Mouse (Mus musculus): ENCODE measurements at regions not wholly inside any gene's neighbourhood (a gene's known extent, or its start where the extent isn't known, plus 50 kb on each side); places are given as distances from the start of the nearest gene placed in this dataset.

- DNase-seq (ENCODE audit: low spot score) (no peak), ATAC-seq (no peak)
- Histone ChIP-seq H3K4me2 (ENCODE audit: low read length) (no peak overlapping the region), H3K27ac (ENCODE audit: low read depth, low read length) (no peak overlapping the region), H3K4me3 (ENCODE audit: low read depth, low read length) (no peak overlapping the region), H3K4me1 (ENCODE audit: control insufficient read depth, insufficient read depth, low read length) (no peaks in the 10 kb centered on the region), H3K9me3 (replicated peaks; ENCODE audit: control insufficient read depth, low read length) (no peaks in the 10 kb centered on the region), H3K36me3 (ENCODE audit: control insufficient read depth, insufficient read depth, low read length) (no peaks in the 10 kb centered on the region), H3K9ac (ENCODE audit: low read length) (no peak overlapping the region), H3K27me3 (replicated peaks; ENCODE audit: control insufficient read depth, insufficient read depth, low read length) (no peaks in the 10 kb centered on the region)
These were observed 380.1 kb downstream of the Hace1 start for GRCm38 (mm10) chr10:45957686-45958085.

- Histone ChIP-seq H3K4me2 (ENCODE audit: low read length) (no peak overlapping the region), H3K27me3 (replicated peaks; ENCODE audit: control insufficient read depth, insufficient read depth, low read length) (no peaks in the 10 kb centered on the region), H3K4me1 (ENCODE audit: control insufficient read depth, insufficient read depth, low read length) (no peaks in the 10 kb centered on the region), H3K9me3 (replicated peaks; ENCODE audit: control insufficient read depth, low read length) (no peaks in the 10 kb centered on the region), H3K4me3 (ENCODE audit: low read depth, low read length) (no peak overlapping the region), H3K9ac (ENCODE audit: low read length) (no peak overlapping the region), H3K27ac (ENCODE audit: low read depth, low read length) (no peak overlapping the region), H3K36me3 (ENCODE audit: control insufficient read depth, insufficient read depth, low read length) (no peaks in the 10 kb centered on the region)
- no peak for ATAC-seq
- WGBS: 86% methylated on average over 1 of the region's 1 CpGs
- no peak for DNase-seq (ENCODE audit: low spot score)
These were observed 394.6 kb downstream of the Hace1 start for GRCm38 (mm10) chr10:45972240-45972639.

- H3K9me3 ChIP-seq (replicated peaks; ENCODE audit: control insufficient read depth, low read length): no peaks in the 10 kb centered on the region
- H3K27me3 ChIP-seq (replicated peaks; ENCODE audit: control insufficient read depth, insufficient read depth, low read length): no peaks in the 10 kb centered on the region
- ATAC-seq: no peak
- H3K4me3 ChIP-seq (ENCODE audit: low read depth, low read length): no peak overlapping the region
- no peaks in the 10 kb centered on the region for H3K36me3 ChIP-seq (ENCODE audit: control insufficient read depth, insufficient read depth, low read length)
- no peak overlapping the region for H3K27ac ChIP-seq (ENCODE audit: low read depth, low read length)
- DNase-seq (ENCODE audit: low spot score): no peak
- no peak overlapping the region for H3K4me2 ChIP-seq (ENCODE audit: low read length)
- whole genome bisulfite sequencing: 59% methylated on average over 4 of the region's 4 CpGs
- H3K4me1 ChIP-seq (ENCODE audit: control insufficient read depth, insufficient read depth, low read length): no peaks in the 10 kb centered on the region
- no peak overlapping the region for H3K9ac ChIP-seq (ENCODE audit: low read length)
These were observed 405.2 kb downstream of the Hace1 start for GRCm38 (mm10) chr10:45982731-45983274.

- ATAC-seq: peak; percentile 89
- Histone ChIP-seq H3K9me3 (replicated peaks; ENCODE audit: control insufficient read depth, low read length) (no peaks in the 10 kb centered on the region), H3K4me2 (ENCODE audit: low read length) (no peak overlapping the region), H3K4me1 (ENCODE audit: control insufficient read depth, insufficient read depth, low read length) (no peaks in the 10 kb centered on the region), H3K4me3 (ENCODE audit: low read depth, low read length) (no peak overlapping the region), H3K9ac (ENCODE audit: low read length) (no peak overlapping the region), H3K27ac (ENCODE audit: low read depth, low read length) (no peak overlapping the region), H3K27me3 (replicated peaks; ENCODE audit: control insufficient read depth, insufficient read depth, low read length) (no peaks in the 10 kb centered on the region), H3K36me3 (ENCODE audit: control insufficient read depth, insufficient read depth, low read length) (no peaks in the 10 kb centered on the region)
- 55% methylated on average over 6 of the region's 6 CpGs for WGBS
- DNase-seq (ENCODE audit: low spot score): peak; percentile 65
These were observed 406.2 kb downstream of the Hace1 start for GRCm38 (mm10) chr10:45983671-45984335.

GRCm38 (mm10) chr10:45986341-45986740 is 408.7 kb downstream of the Hace1 start:
- DNase-seq (ENCODE audit: low spot score) (peak; percentile 19), ATAC-seq (no peak)
- Histone ChIP-seq H3K4me2 (ENCODE audit: low read length) (no peak overlapping the region), H3K36me3 (ENCODE audit: control insufficient read depth, insufficient read depth, low read length) (no peaks in the 10 kb centered on the region), H3K27me3 (replicated peaks; ENCODE audit: control insufficient read depth, insufficient read depth, low read length) (no peaks in the 10 kb centered on the region), H3K4me1 (ENCODE audit: control insufficient read depth, insufficient read depth, low read length) (no peaks in the 10 kb centered on the region), H3K9ac (ENCODE audit: low read length) (no peak overlapping the region), H3K27ac (ENCODE audit: low read depth, low read length) (no peak overlapping the region), H3K9me3 (replicated peaks; ENCODE audit: control insufficient read depth, low read length) (no peaks in the 10 kb centered on the region), H3K4me3 (ENCODE audit: low read depth, low read length) (no peak overlapping the region)
- 89% methylated on average over 2 of the region's 2 CpGs for WGBS

- H3K27me3 ChIP-seq (replicated peaks; ENCODE audit: control insufficient read depth, insufficient read depth, low read length): no peaks in the 10 kb centered on the region
- 39% methylated on average over 2 of the region's 2 CpGs for WGBS
- H3K4me1 ChIP-seq (ENCODE audit: control insufficient read depth, insufficient read depth, low read length): no peaks in the 10 kb centered on the region
- no peaks in the 10 kb centered on the region for H3K9me3 ChIP-seq (replicated peaks; ENCODE audit: control insufficient read depth, low read length)
- H3K27ac ChIP-seq (ENCODE audit: low read depth, low read length): no peak overlapping the region
- H3K4me3 ChIP-seq (ENCODE audit: low read depth, low read length): no peak overlapping the region
- ATAC-seq: no peak
- no peak for DNase-seq (ENCODE audit: low spot score)
- H3K9ac ChIP-seq (ENCODE audit: low read length): no peak overlapping the region
- H3K4me2 ChIP-seq (ENCODE audit: low read length): no peak overlapping the region
- H3K36me3 ChIP-seq (ENCODE audit: control insufficient read depth, insufficient read depth, low read length): no peaks in the 10 kb centered on the region
These were observed 428.7 kb downstream of the Hace1 start for GRCm38 (mm10) chr10:46006319-46006718.

- no peaks in the 10 kb centered on the region for H3K27me3 ChIP-seq (replicated peaks; ENCODE audit: control insufficient read depth, insufficient read depth, low read length)
These were observed 434.4 kb downstream of the Hace1 start for GRCm38 (mm10) chr10:46011916-46012596.

GRCm38 (mm10) chr10:46012599-46012998 is 435.0 kb downstream of the Hace1 start:
- Histone ChIP-seq H3K4me2 (ENCODE audit: low read length) (no peak overlapping the region), H3K4me3 (ENCODE audit: low read depth, low read length) (no peak overlapping the region), H3K27ac (ENCODE audit: low read depth, low read length) (no peak overlapping the region), H3K9ac (ENCODE audit: low read length) (no peak overlapping the region), H3K9me3 (replicated peaks; ENCODE audit: control insufficient read depth, low read length) (no peaks in the 10 kb centered on the region), H3K4me1 (ENCODE audit: control insufficient read depth, insufficient read depth, low read length) (no peaks in the 10 kb centered on the region), H3K27me3 (replicated peaks; ENCODE audit: control insufficient read depth, insufficient read depth, low read length) (no peaks in the 10 kb centered on the region), H3K36me3 (ENCODE audit: control insufficient read depth, insufficient read depth, low read length) (no peaks in the 10 kb centered on the region)
- ATAC-seq: no peak
- no peak for DNase-seq (ENCODE audit: low spot score)
- WGBS: 78% methylated on average over 6 of the region's 6 CpGs

More at GRCm38 (mm10) chr10:46011916-46012596, 434.4 kb downstream of the Hace1 start:
- peak; percentile 89 for ATAC-seq
- DNase-seq (ENCODE audit: low spot score): peak; percentile 91
- H3K4me3 ChIP-seq (ENCODE audit: low read depth, low read length): no peak overlapping the region
- H3K27ac ChIP-seq (ENCODE audit: low read depth, low read length): no peak overlapping the region
- H3K4me1 ChIP-seq (ENCODE audit: control insufficient read depth, insufficient read depth, low read length): no peaks in the 10 kb centered on the region
- H3K4me2 ChIP-seq (ENCODE audit: low read length): no peak overlapping the region
- no peaks in the 10 kb centered on the region for H3K9me3 ChIP-seq (replicated peaks; ENCODE audit: control insufficient read depth, low read length)
- 19% methylated on average over 12 of the region's 12 CpGs for WGBS
- no peak overlapping the region for H3K9ac ChIP-seq (ENCODE audit: low read length)
- H3K36me3 ChIP-seq (ENCODE audit: control insufficient read depth, insufficient read depth, low read length): no peaks in the 10 kb centered on the region

- DNase-seq (ENCODE audit: low spot score) (peak; percentile 88), ATAC-seq (peak; percentile 79)
- Histone ChIP-seq H3K4me1 (ENCODE audit: control insufficient read depth, insufficient read depth, low read length) (no peaks in the 10 kb centered on the region), H3K9ac (ENCODE audit: low read length) (no peak overlapping the region), H3K4me2 (ENCODE audit: low read length) (no peak overlapping the region), H3K4me3 (ENCODE audit: low read depth, low read length) (no peak overlapping the region), H3K9me3 (replicated peaks; ENCODE audit: control insufficient read depth, low read length) (no peaks in the 10 kb centered on the region), H3K27ac (ENCODE audit: low read depth, low read length) (peak overlapping the region; percentile 2; the same call in 1 of the 2 replicates), H3K36me3 (ENCODE audit: control insufficient read depth, insufficient read depth, low read length) (no peaks in the 10 kb centered on the region), H3K27me3 (replicated peaks; ENCODE audit: control insufficient read depth, insufficient read depth, low read length) (no peaks in the 10 kb centered on the region)
- 20% methylated on average over 5 of the region's 5 CpGs for WGBS
These were observed 438.7 kb downstream of the Hace1 start for GRCm38 (mm10) chr10:46016295-46016694.
